Mouse (Mus musculus) lung, postnatal 0 days (tissue): ENCODE measurements at regions not wholly inside any gene's neighbourhood (a gene's known extent, or its start where the extent isn't known, plus 50 kb on each side); places are given as distances from the start of the nearest gene placed in this dataset.

Experiments
- ATAC-seq: fragments of 200-750 bp; cut with Nextera tagmentation; 2 replicates; pipeline ENCODE4 v1.8.0; 2017; ENCODE audit warnings: moderate library complexity
- DNase-seq: peaks from one replicate; pipeline ENCODE4 v3.0.0-alpha.2; 2016; ENCODE audit warnings: low spot score
- H3K27ac ChIP-seq: fragments of 300-500 bp; sonication (generic); 2 replicates; pipeline ENCODE4 v1.5.1; 2014; ENCODE audit warnings: antibody characterized with exemption, mild to moderate bottlenecking, low read length, mixed read lengths
- H3K27me3 ChIP-seq: fragments of 300-500 bp; sonication (generic); replicated peaks from 2 replicates; pipeline ENCODE4 v1.6.1; 2014; ENCODE audit warnings: low read length, mixed read lengths; ENCODE audit not compliant: insufficient read depth
- H3K36me3 ChIP-seq: fragments of 300-500 bp; sonication (generic); 2 replicates; pipeline ENCODE4 v1.6.1; 2014; ENCODE audit warnings: low read length, mixed read lengths; ENCODE audit not compliant: insufficient read depth
- H3K4me1 ChIP-seq: fragments of 300-500 bp; sonication (generic); 2 replicates; pipeline ENCODE4 v1.6.1; 2014; ENCODE audit warnings: antibody characterized with exemption, low read depth, low read length, mixed read lengths; ENCODE audit not compliant: insufficient read depth
- H3K4me2 ChIP-seq: fragments of 300-500 bp; sonication (generic); replicated peaks from 2 replicates; pipeline ENCODE4 v1.6.1; 2014; ENCODE audit warnings: low read depth, mild to moderate bottlenecking, low read length, moderate library complexity, mixed read lengths
- H3K4me3 ChIP-seq: fragments of 300-500 bp; sonication (generic); 2 replicates; pipeline ENCODE4 v1.5.1; 2014; ENCODE audit warnings: low read depth, low read length
- H3K9ac ChIP-seq: fragments of 300-500 bp; sonication (generic); replicated peaks from 2 replicates; pipeline ENCODE4 v1.6.1; 2014; ENCODE audit warnings: low read depth, mild to moderate bottlenecking
- H3K9me3 ChIP-seq: fragments of 300-500 bp; sonication (generic); 2 replicates; pipeline ENCODE4 v1.6.1; 2016; ENCODE audit warnings: low read length, mixed read lengths
- CTCF ChIP-seq: IDR thresholded peaks from 2 replicates; pipeline ENCODE4 v1.5.1; 2016; ENCODE audit warnings: antibody characterized with exemption, mild to moderate bottlenecking
- EP300 ChIP-seq: IDR thresholded peaks from 2 replicates; pipeline ENCODE4 v1.6.1; 2016; ENCODE audit warnings: antibody characterized with exemption, mild to moderate bottlenecking, control low read depth
- WGBS: fragments of 180-500 bp; shearing (Covaris S2); extraction: QIAGEN DNeasy Blood & Tissue Kit; methylation state at CpG from one replicate; pipeline ENCODE4 v1.1.7; 2014; 5-methylcytosine and 5-hydroxymethylcytosine counted together

GRCm38 (mm10) chr6:22584851-22585250, 228.8 kb upstream of the Fam3c start:
- no peak overlapping the region for H3K4me2 ChIP-seq
- DNase-seq (no peak), ATAC-seq (no peak)
- H3K27me3 ChIP-seq = no peaks in the 10 kb centered on the region
- WGBS = 48% methylated on average over 4 of the region's 4 CpGs
- H3K36me3 ChIP-seq = no peaks in the 10 kb centered on the region
- no peak overlapping the region for H3K9ac ChIP-seq
- TF ChIP-seq CTCF (no peak), EP300 (no peak)
- H3K4me1 ChIP-seq = no peaks in the 10 kb centered on the region
- no peak overlapping the region for H3K27ac ChIP-seq
- H3K9me3 ChIP-seq = no peaks in the 10 kb centered on the region
- H3K4me3 ChIP-seq = no peak overlapping the region

- DNase-seq (no peak), ATAC-seq (no peak)
- TF ChIP-seq CTCF (no peak), EP300 (no peak)
- Histone ChIP-seq H3K4me2 (no peak overlapping the region), H3K4me1 (no peaks in the 10 kb centered on the region), H3K9ac (no peak overlapping the region), H3K36me3 (no peaks in the 10 kb centered on the region), H3K27me3 (no peaks in the 10 kb centered on the region), H3K9me3 (no peaks in the 10 kb centered on the region), H3K27ac (no peak overlapping the region), H3K4me3 (no peak overlapping the region)
- 23% methylated on average over 1 of the region's 1 CpGs for WGBS
Measured at GRCm38 (mm10) chr6:22572925-22573324, 216.9 kb upstream of the Fam3c start.

GRCm38 (mm10) chr6:22567891-22568290, 211.8 kb upstream of the Fam3c start:
- DNase-seq = no peak
- no peak for TF ChIP-seq EP300

GRCm38 (mm10) chr6:22548296-22549245, 192.5 kb upstream of the Fam3c start:
- H3K9me3 ChIP-seq = no peaks in the 10 kb centered on the region
- H3K4me3 ChIP-seq = no peak overlapping the region
- H3K9ac ChIP-seq = no peak overlapping the region
- no peak for ATAC-seq
- no peaks in the 10 kb centered on the region for H3K4me1 ChIP-seq
- H3K4me2 ChIP-seq = no peak overlapping the region
- TF ChIP-seq EP300 = no peak
- no peak for TF ChIP-seq CTCF
- H3K36me3 ChIP-seq = no peaks in the 10 kb centered on the region
- no peaks in the 10 kb centered on the region for H3K27me3 ChIP-seq
- DNase-seq = no peak
- H3K27ac ChIP-seq = no peak overlapping the region
- 64% methylated on average over 13 of the region's 13 CpGs for WGBS

More at GRCm38 (mm10) chr6:22567891-22568290, 211.8 kb upstream of the Fam3c start:
- ATAC-seq = no peak
- Histone ChIP-seq H3K4me2 (no peak overlapping the region), H3K4me1 (no peaks in the 10 kb centered on the region), H3K27ac (no peak overlapping the region), H3K9me3 (no peaks in the 10 kb centered on the region), H3K27me3 (no peaks in the 10 kb centered on the region), H3K36me3 (no peaks in the 10 kb centered on the region), H3K4me3 (no peak overlapping the region), H3K9ac (no peak overlapping the region)
- 64% methylated on average over 9 of the region's 9 CpGs for WGBS

- DNase-seq (no peak), ATAC-seq (no peak)
- Histone ChIP-seq H3K27me3 (no peaks in the 10 kb centered on the region), H3K4me2 (no peak overlapping the region), H3K9me3 (no peaks in the 10 kb centered on the region), H3K27ac (no peak overlapping the region), H3K4me3 (no peak overlapping the region), H3K9ac (no peak overlapping the region), H3K36me3 (no peaks in the 10 kb centered on the region), H3K4me1 (no peaks in the 10 kb centered on the region)
- 55% methylated on average over 2 of the region's 2 CpGs for WGBS
- TF ChIP-seq CTCF = no peak
- TF ChIP-seq EP300 = no peak
Measured at GRCm38 (mm10) chr6:22541603-22542002, 185.6 kb upstream of the Fam3c start.

- Histone ChIP-seq H3K4me3 (no peak overlapping the region), H3K9ac (no peak overlapping the region), H3K27me3 (no peaks in the 10 kb centered on the region), H3K27ac (no peak overlapping the region), H3K4me2 (no peak overlapping the region), H3K9me3 (no peaks in the 10 kb centered on the region), H3K4me1 (no peaks in the 10 kb centered on the region), H3K36me3 (no peaks in the 10 kb centered on the region)
- TF ChIP-seq EP300 (peak; percentile 34; the same call in 1 of the 2 replicates), CTCF (no peak)
- DNase-seq (peak; percentile 19), ATAC-seq (peak; percentile 79)
- WGBS = 63% methylated on average over 4 of the region's 4 CpGs
Measured at GRCm38 (mm10) chr6:22538254-22538653, 182.2 kb upstream of the Fam3c start.
